Mouse (Mus musculus): ENCODE measurements around the gene Rcl1.

Rcl1 gene

GRCm38 (mm10) chr19:29100874-29101542 is at the start of gene Rcl1:
TSS of gene Rcl1 (plus strand) at chr19:29101375.
- DNase-seq (ENCODE audit: low spot score in 2 of 2): peak; percentile 92 to 94

DNA sequence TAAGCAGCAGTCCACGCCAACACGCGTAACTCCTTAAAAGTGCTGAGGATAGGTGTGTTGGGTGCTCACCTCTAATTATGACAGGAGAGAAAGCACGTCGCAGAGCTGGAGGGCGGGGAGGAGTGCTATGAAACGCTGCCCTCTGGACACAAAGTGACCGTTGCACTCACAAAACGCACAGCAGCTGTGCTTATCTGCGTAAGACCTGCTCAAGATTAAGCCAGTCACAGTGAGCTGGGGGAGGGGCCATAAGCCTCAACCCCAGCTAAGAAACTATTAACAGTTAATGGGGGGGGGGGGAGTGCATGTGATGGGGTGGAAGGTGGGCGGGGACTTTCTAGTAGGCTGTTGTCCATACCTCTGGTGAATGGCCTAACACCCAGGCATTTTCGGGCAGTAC is 48.4 kb upstream of the Rcl1 start:
- DNase-seq (ENCODE audit: low spot score in 2 of 2): no peak

GRCm38 (mm10) chr19:29054594-29054993 is 46.6 kb upstream of the Rcl1 start:
- DNase-seq (ENCODE audit: low spot score in 2 of 2): no peak

DNA sequence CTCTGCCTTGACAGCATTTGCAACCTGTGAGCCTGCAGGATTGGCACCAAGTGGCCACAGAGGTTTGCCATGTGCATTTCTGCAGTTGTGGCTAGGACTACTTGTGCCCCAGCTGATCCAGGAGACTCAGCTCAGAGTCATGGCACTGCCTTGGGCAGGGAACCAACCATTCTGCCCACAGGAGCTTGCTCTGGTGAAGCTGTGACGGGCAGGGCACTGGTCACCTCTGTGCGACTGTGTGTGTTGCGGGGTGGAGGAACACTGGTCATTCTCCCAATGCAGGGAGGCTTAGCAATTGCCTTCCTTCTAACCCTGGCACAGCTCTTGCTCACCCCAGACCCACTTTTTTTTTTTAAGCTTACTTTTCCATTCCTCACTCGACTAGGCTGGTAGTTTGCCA is 45.7 kb upstream of the Rcl1 start:
- DNase-seq (ENCODE audit: low spot score in 2 of 2): no peak

DNA sequence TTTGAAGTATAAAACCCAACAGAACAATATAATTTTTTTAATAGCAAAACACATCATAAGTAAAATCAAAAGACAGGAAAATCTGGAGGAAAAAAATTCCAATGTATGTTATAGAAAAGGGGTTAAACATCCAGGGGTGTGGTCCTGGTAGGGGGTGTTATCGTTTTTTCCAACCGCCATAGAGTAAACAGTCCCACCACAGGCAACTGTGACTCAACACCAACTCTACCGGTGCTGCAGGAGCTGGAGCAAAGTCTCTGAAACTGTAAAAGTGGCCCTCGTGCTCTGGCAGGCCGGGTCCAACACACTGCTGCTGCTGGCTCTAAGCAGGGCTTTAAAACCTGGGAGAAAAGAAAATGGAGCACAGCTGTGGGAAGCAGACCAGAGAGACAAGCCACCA is 42.4 kb upstream of the Rcl1 start:
- DNase-seq (ENCODE audit: low spot score in 2 of 2): no peak

DNA sequence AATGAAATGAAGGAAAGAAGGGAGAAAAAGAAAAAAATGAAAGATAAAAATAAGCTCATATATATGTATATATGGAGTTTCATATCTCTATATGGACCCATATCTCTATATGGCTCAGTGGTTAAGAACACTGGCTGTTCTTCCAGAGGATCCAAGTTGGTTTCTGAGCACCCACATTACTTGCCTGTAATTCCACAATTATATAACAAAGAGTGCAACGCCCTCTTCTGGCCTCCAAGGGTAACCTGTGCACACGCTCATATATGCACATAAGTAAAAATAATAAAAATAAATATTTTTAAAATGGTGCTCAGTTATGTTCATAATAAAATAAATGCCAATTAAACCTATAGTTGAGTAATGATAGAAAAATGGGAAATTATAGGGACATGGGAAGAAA is 41.5 kb upstream of the Rcl1 start:
- no peak for DNase-seq (ENCODE audit: low spot score in 2 of 2)

DNA sequence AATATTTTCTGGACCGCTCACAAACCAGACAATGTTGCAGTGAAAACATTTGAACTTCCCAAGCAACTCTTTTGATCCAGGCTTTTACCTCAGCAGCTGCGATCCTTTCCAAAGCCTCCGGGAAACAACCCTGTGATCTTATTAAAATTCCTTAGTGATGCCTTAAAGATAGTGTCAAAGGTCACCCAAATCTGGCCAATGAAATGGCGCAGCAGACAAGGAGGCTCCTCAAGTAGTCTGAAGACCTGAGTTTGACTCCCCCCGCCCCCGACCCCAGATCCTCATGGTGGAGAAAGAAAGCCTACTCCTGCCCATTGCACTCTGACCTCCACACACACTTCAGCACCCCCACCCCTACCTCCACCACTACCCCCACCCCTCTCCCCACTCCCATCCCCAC is 40.9 kb upstream of the Rcl1 start:
- no peak for DNase-seq (ENCODE audit: low spot score in 2 of 2)

- DNase-seq (ENCODE audit: low spot score in 2 of 2): no peak
Observed at GRCm38 (mm10) chr19:29063009-29063408, 38.2 kb upstream of the Rcl1 start.

DNA sequence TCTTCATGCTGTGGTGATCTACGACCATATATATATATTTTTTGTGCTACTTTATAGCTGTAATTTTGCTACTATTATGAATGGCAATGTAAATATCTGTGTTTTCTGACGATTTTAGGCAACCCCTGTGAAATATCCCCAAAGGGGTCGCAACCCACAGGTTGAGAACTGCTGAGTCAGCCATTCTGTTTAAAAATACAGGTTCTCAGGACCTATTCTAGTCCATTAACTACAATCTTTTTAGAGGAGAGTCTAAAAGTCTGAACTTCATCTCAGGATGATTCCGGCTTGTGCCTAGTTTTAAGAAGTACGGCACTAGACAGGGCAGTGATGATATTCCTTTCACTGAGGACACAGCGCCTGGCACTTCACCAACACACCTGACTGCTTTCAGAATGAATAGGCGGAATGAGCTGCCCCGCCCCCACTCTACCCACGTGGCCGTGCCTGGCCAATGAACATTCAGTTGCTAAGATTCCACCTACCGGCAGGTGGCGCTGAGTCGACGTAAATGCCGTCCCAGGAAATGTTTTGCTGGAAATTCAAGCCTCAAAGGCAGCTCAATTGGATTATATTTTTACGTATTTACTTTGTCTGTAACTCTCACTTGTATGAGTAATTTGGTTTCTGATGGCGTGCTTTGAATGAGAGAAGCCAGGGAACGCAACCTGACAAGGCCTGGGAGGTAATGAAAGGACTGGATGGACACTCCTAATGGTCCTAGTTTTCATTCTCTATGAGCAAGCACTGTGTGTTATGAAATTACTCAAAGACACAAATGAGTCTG is 37.4 kb upstream of the Rcl1 start:
- DNase-seq (ENCODE audit: low spot score in 2 of 2): peak; percentile 92 to 94

- peak in 1 of 2 experiments; percentile 17 for DNase-seq (ENCODE audit: low spot score in 2 of 2)
Observed at GRCm38 (mm10) chr19:29064451-29065102, 36.6 kb upstream of the Rcl1 start.

GRCm38 (mm10) chr19:29066981-29067471 is 34.1 kb upstream of the Rcl1 start:
- peak in 1 of 2 experiments; percentile 27 for DNase-seq (ENCODE audit: low spot score in 2 of 2)

GRCm38 (mm10) chr19:29069195-29069594 is 32.0 kb upstream of the Rcl1 start:
- no peak for DNase-seq (ENCODE audit: low spot score in 2 of 2)

DNA sequence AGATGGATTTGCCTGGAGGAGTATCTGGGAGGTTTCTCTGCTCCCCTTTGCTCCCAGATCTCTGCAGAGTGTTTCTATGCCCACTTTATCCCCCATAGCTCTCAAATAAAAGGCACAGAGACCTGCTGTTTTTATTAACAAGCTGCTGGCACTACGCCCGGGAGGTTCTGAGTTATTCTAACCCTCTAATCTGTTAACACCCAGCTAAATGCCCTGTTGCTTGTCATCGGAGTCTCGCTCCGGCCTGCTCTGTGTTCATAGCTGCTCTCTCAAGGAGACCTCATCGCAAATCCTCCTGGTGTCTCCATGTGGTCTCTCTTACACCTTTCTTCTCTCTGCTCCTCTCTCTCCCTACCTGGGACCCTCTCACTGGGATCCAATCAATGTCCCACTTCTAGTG is 26.4 kb upstream of the Rcl1 start:
- no peak for DNase-seq (ENCODE audit: low spot score in 2 of 2)

DNA sequence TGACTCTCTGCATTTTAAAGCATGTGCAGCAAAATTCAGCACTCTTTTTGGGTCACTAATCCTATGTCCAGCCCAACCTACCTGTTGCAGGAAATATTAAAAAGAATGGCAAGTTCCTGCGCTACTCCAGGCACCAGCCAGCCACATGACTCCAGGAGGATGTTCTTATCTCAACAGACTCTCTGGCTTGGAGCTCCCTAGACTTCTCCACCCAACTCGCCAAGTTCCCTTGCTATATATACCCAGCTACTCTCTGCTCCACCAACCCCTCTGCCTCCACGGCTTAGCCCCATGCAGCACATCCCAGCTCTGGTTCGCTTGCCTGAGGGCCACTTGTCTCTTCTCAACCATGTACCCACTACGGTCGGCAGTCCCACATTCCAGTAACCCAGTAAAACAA is 12.5 kb upstream of the Rcl1 start:
- DNase-seq (ENCODE audit: low spot score in 2 of 2): no peak

DNA sequence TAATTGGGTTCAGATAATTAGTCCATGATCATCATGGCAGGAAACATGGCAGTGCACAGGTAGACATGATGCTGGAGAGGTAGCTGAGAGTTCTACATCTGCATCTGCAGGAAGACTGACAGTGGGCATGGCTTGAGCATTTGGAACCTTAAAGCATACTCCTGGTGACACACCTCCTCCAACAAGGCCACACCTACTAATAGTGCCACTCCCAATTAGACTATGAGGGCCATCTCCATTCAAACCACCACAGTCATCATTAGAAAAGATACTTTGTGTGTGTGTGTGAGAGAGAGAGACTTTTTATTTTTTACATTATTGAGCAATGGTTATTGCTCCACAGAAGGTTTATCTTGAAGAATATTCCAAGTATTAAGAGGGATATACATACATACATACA is 9.0 kb upstream of the Rcl1 start:
- no peak for DNase-seq (ENCODE audit: low spot score in 2 of 2)

DNA sequence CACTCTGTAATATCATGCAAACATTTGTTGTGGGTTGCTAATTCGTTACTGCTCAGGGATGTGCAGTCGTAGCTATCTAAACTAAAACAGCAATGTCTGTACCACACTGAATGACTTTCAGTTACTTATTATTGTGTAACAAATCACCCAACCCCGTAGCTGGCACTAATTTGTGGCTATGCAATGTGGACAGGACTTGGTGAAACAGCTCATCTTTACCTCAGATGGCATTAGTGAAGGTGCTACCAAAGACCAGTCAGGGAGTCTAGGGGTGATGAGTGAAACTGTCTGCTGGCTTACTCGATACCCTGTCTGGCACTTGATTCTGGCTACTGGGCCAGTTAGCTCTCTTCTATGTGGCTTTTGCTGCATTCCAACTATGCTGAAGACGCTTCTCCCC is 2.1 kb upstream of the Rcl1 start:
- no peak for DNase-seq (ENCODE audit: low spot score in 2 of 2)

GRCm38 (mm10) chr19:29099596-29099995 is 1.6 kb upstream of the Rcl1 start:
- no peak for DNase-seq (ENCODE audit: low spot score in 2 of 2)

DNA sequence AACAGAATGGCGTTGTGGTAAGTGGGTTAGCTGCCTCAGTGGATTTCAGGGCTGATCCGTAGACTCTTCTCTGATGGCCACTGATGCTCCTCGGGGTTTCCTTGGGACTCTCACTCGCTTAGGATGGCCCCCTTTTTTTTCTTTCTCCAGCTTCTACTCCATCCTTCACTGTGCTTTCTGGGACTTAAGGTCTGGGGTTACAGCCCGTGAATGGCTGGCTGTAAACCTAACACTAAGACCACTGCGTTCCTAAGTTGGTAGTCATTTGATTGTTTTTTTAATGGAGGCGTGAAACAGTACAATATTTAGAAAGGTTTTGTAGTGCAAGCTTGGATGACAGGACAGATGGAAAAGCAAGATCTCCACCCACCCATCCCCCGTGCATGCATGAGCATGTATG is 914 bp upstream of the Rcl1 start:
- no peak for DNase-seq (ENCODE audit: low spot score in 2 of 2)

DNA sequence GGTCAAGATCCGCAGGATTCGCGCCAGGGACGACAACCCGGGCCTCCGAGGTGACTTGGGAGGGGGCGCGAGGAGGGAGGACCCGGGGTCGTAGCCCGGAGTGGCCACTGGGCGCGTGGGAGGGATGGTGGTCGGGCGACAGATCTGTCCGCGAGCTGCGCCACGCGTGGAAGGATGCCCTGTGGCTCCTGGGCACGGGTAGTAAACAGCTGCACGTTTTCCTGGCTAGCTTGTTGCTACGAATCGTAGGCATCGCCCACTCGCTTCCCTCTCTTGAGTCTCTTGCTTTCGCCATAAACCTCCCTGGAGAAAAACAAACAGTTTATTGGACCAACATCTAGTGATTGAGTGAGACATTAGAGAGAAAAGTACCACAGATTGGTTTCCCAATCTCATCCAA is 416 bp downstream of the Rcl1 start:
- DNase-seq (ENCODE audit: low spot score in 2 of 2): peak; percentile 23 to 37

DNA sequence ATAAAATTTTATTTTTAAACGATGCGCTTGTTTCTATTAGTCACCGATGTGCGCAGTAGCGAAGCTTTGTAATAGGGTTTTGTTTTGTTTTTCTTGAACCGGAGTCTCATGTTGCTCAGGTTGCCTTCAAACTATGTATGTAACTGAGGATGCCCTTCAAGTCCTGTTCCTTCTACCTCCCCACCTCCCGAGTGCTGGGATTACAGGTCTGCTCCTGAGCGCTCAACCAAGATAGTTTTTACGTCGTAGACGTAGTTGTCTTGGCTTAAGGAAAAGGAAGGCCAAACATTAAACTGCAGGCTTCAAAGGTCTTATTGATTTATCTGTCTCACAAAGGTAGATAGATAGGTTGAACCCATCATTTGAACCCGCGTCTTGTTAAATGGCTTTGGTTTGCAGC is 923 bp downstream of the Rcl1 start:
- DNase-seq (ENCODE audit: low spot score in 2 of 2): no peak

- DNase-seq (ENCODE audit: low spot score in 2 of 2): no peak
Observed at GRCm38 (mm10) chr19:29105816-29106215, 4.6 kb downstream of the Rcl1 start.

GRCm38 (mm10) chr19:29106261-29106660 is 5.1 kb downstream of the Rcl1 start:
- no peak for DNase-seq (ENCODE audit: low spot score in 2 of 2)

GRCm38 (mm10) chr19:29112662-29113061 is 11.5 kb downstream of the Rcl1 start:
- no peak for DNase-seq (ENCODE audit: low spot score in 2 of 2)

Measured in right cerebral cortex, adult 2 months (tissue).